11 mouse cellular contexts compared by ENCODE assay signal in genomic region chr17:26693424-26693823, GRCm38 (mm10). TPM values are rescaled to one million over a fixed set of nuclear protein-coding genes. Genes with fewer than 3 reads are reported as not detected.
DNase-seq lines count a peak whose midpoint lies in the region; ATAC-seq and TF ChIP-seq lines count a peak whose summit lies in the region.
"Had no signal": no experiment of that assay in that cellular context is flagged by ENCODE, and none has a peak within 500 bp of the region (broad histone marks: within the 10 kb centered on the region; RNA-seq: fewer than 3 reads in every experiment).

No protein-coding gene starts in this region.

- H3K9ac ChIP-seq in heart, embryonic 12.5 days: no peak overlapping the region
- H3K9ac ChIP-seq in liver, adult 2 months (ENCODE audit: low read depth, low read length): no peak overlapping the region
- H3K9ac ChIP-seq in liver, postnatal 0 days (replicated peaks): no peak overlapping the region; the same call in 1 of the 2 replicates
- H3K9ac ChIP-seq: lung, embryonic 15.5 days had no signal

- intact Hi-C loops in heart, postnatal 36 days (cut with DNase I): no loop called here

- no peaks in the 10 kb centered on the region for H3K27me3 ChIP-seq in heart, embryonic 12.5 days (replicated peaks)
- H3K27me3 ChIP-seq in liver, adult 2 months (ENCODE audit: control insufficient read depth, insufficient read depth, low read length): no peaks in the 10 kb centered on the region
- no peaks in the 10 kb centered on the region for H3K27me3 ChIP-seq in liver, postnatal 0 days (ENCODE audit: insufficient read depth, low read length)
- H3K27me3 ChIP-seq: lung, embryonic 15.5 days had no signal

- TF ChIP-seq EP300 in liver, postnatal 0 days (IDR thresholded peaks at IDR 0.05; ENCODE audit: low read depth): no peak

- H3K79me2 ChIP-seq in liver, adult 2 months (ENCODE audit: control insufficient read depth, insufficient read depth, low read length): peaks cover 13% of the 10 kb centered on the region; the same call in 1 of the 2 replicates

- no peak for TF ChIP-seq POLR2A in liver, adult 2 months (IDR thresholded peaks at IDR 0.05; ENCODE audit: extremely low read depth, insufficient read depth, low read length)
- TF ChIP-seq POLR2A in olfactory bulb, adult 2 months (IDR thresholded peaks at IDR 0.05; ENCODE audit: insufficient read depth, low read depth, low read length): no peak

- no peaks in the 10 kb centered on the region for H3K9me3 ChIP-seq in heart, embryonic 12.5 days (replicated peaks)
- H3K9me3 ChIP-seq in liver, postnatal 0 days (ENCODE audit: low read length): no peaks in the 10 kb centered on the region
- H3K9me3 ChIP-seq: lung, embryonic 15.5 days had no signal

- peaks cover 33% of the 10 kb centered on the region for H3K36me3 ChIP-seq in heart, embryonic 12.5 days
- H3K36me3 ChIP-seq in liver, adult 2 months (ENCODE audit: control insufficient read depth, insufficient read depth, low read length): peaks cover 12% of the 10 kb centered on the region; the same call in 1 of the 2 replicates
- peaks cover 35% of the 10 kb centered on the region for H3K36me3 ChIP-seq in liver, postnatal 0 days (replicated peaks; ENCODE audit: insufficient read depth, low read length)

- H3K27ac ChIP-seq in heart, embryonic 12.5 days (ENCODE audit: poor library complexity, severe bottlenecking): peak overlapping the region; percentile 16; the same call in 1 of the 2 replicates
- no peak overlapping the region for H3K27ac ChIP-seq in liver, adult 2 months (replicated peaks; ENCODE audit: insufficient read depth, low read depth, low read length)
- H3K27ac ChIP-seq in liver, postnatal 0 days (ENCODE audit: low read depth): no peak overlapping the region
- H3K27ac ChIP-seq in olfactory bulb, adult 2 months (ENCODE audit: insufficient read depth, low read depth, low read length): peak overlapping the region; percentile 58
- H3K27ac ChIP-seq: lung, embryonic 15.5 days had no signal

- no peak overlapping the region for H3K4me3 ChIP-seq in heart, embryonic 12.5 days
- H3K4me3 ChIP-seq in liver, adult 2 months (ENCODE audit: insufficient read depth, low read depth, low read length): no peak overlapping the region
- H3K4me3 ChIP-seq in liver, postnatal 0 days (ENCODE audit: low read depth, low read length): no peak overlapping the region
- H3K4me3 ChIP-seq in olfactory bulb, adult 2 months (ENCODE audit: insufficient read depth, low read depth, low read length): no peak overlapping the region
- H3K4me3 ChIP-seq: lung, embryonic 15.5 days; myocyte had no signal

- TF ChIP-seq CTCF in liver, adult 2 months (IDR thresholded peaks at IDR 0.05; ENCODE audit: low read depth, low read length): no peak
- no peak for TF ChIP-seq CTCF in liver, postnatal 0 days (IDR thresholded peaks at IDR 0.05; ENCODE audit: low read depth)
- no peak for TF ChIP-seq CTCF in olfactory bulb, adult 2 months (IDR thresholded peaks at IDR 0.05; ENCODE audit: insufficient read depth, low read depth, low read length)

- 77% methylated on average over 7 of the region's 7 CpGs for WGBS in heart, embryonic 12.5 days
- WGBS in liver, adult 2 months: 73% methylated on average over 7 of the region's 7 CpGs
- WGBS in liver, postnatal 0 days (ENCODE audit: insufficient replicate concordance): 85% methylated on average over 7 of the region's 7 CpGs
- WGBS in olfactory bulb, adult 2 months: 38% methylated on average over 7 of the region's 7 CpGs

- no peak for ATAC-seq in heart, embryonic 12.5 days (ENCODE audit: insufficient number of reproducible peaks, low FRiP score)
- ATAC-seq in liver, postnatal 0 days: no peak

- H3K4me1 ChIP-seq in heart, embryonic 12.5 days (replicated peaks): peaks cover 44% of the 10 kb centered on the region
- H3K4me1 ChIP-seq in liver, adult 2 months (ENCODE audit: control insufficient read depth, insufficient read depth, low read length): peaks cover 8% of the 10 kb centered on the region
- H3K4me1 ChIP-seq in liver, postnatal 0 days (ENCODE audit: insufficient read depth): peaks cover 5% of the 10 kb centered on the region; the same call in 1 of the 2 replicates
- peaks cover 20% of the 10 kb centered on the region for H3K4me1 ChIP-seq in olfactory bulb, adult 2 months (ENCODE audit: control insufficient read depth, insufficient read depth, low read length)

- DNase-seq in adrenal gland, adult 2 months: peak; percentile 29
- DNase-seq in adrenal gland, adult 18-20 months (ENCODE audit: low spot score in 2 of 2): no peak
- DNase-seq in heart, postnatal 36 days: no peak
- peak; percentile 55 for DNase-seq in liver, adult 2 months (ENCODE audit: extremely low read depth, low read depth, low spot score)
- no peak for DNase-seq in liver, postnatal 0 days
- no peak for DNase-seq in ovary, postnatal 14 days (ENCODE audit: low spot score)
- DNase-seq: thymus, adult 18-20 months had no signal

- H3K4me2 ChIP-seq in heart, embryonic 12.5 days: no peak overlapping the region
- no peak overlapping the region for H3K4me2 ChIP-seq in liver, postnatal 0 days (ENCODE audit: low read depth, low read length)
- H3K4me2 ChIP-seq: lung, embryonic 15.5 days had no signal

RNA-seq across cellular contexts. Expression of gene Crebrf, which starts 22.0 kb away (rescaled TPM):
- total RNA-seq in adrenal gland, adult 2 months (2021): 10 to 100 TPM; 66.8 to 75.4 TPM
- polyA plus RNA-seq in adrenal gland, adult 2 months (2012; rRNA removed): 1.2 TPM in 2 replicates
- total RNA-seq in adrenal gland, adult 18-20 months (2021): 10 to 100 TPM; 60.9 to 62.2 TPM
- polyA plus RNA-seq in heart, embryonic 12.5 days (2016; fragmentation: Nextera tagmentation; extraction: Ambion mirVana): 5.4 and 7.0 TPM in 2 replicates
- total RNA-seq in heart, postnatal 36 days (2021): 10 to 100 TPM; 71.7 to 72.4 TPM
- 28.2 and 37.0 TPM in 2 replicates for total RNA-seq in liver, adult 2 months (2014; rRNA removed)
- polyA plus RNA-seq in liver, adult 2 months (2012; rRNA removed): 1.4 and 1.5 TPM in 2 replicates
- polyA plus RNA-seq in liver, postnatal 0 days (2015; fragmentation: Nextera tagmentation; extraction: Ambion mirVana): 5.8 and 7.5 TPM in 2 replicates
- not detected in 2 replicates for polyA plus RNA-seq in olfactory bulb, adult 2 months (2012; ENCODE audit: insufficient read depth, insufficient read length, low replicate concordance, missing spikeins)

RNA-seq across cellular contexts. Expression of gene Atp6v0e, which starts 30.4 kb away (rescaled TPM):
- 100 to 1,000 TPM; 213 to 229 TPM for total RNA-seq in adrenal gland, adult 2 months (2021)
- polyA plus RNA-seq in adrenal gland, adult 2 months (2012; rRNA removed): 193 and 215 TPM in 2 replicates
- 100 to 1,000 TPM; 215 to 234 TPM for total RNA-seq in adrenal gland, adult 18-20 months (2021)
- polyA plus RNA-seq in heart, embryonic 12.5 days (2016; fragmentation: Nextera tagmentation; extraction: Ambion mirVana): 176 and 193 TPM in 2 replicates
- total RNA-seq in heart, postnatal 36 days (2021): 10 to 100 TPM; 58.6 to 68.7 TPM
- total RNA-seq in liver, adult 2 months (2014; rRNA removed): 104 and 108 TPM in 2 replicates
- 122 and 131 TPM in 2 replicates for polyA plus RNA-seq in liver, adult 2 months (2012; rRNA removed)
- polyA plus RNA-seq in liver, postnatal 0 days (2015; fragmentation: Nextera tagmentation; extraction: Ambion mirVana): 122 and 126 TPM in 2 replicates
- not detected in 2 replicates for polyA plus RNA-seq in olfactory bulb, adult 2 months (2012; ENCODE audit: insufficient read depth, insufficient read length, low replicate concordance, missing spikeins)

Comparison
In these comparisons a context has a peak if more than half of its experiments do, and no peak if none do; other contexts are left out.
1. DNase-seq: peak in adrenal gland, adult 2 months (single experiment) and liver, adult 2 months (single experiment); none in adrenal gland, adult 18-20 months (0 of 2), heart, postnatal 36 days (0 of 2), liver, postnatal 0 days (single experiment) and ovary, postnatal 14 days (single experiment).
2. H3K27ac ChIP-seq: peak in heart, embryonic 12.5 days (single experiment) and olfactory bulb, adult 2 months (single experiment); none in liver, adult 2 months (single experiment) and liver, postnatal 0 days (single experiment).